Mouse (Mus musculus): ENCODE measurements around the gene Med19.

Med19 gene

GRCm38 (mm10) chr2:84677968-84678880 lies at the start of gene Med19, which contains the start of gene Gm28635:
TSS of gene Med19 (plus strand) at chr2:84678402.
TSS of gene Gm28635 (minus strand) at chr2:84678041.
- DNase-seq: peak; percentile 99

- DNase-seq: no peak
Observed at GRCm38 (mm10) chr2:84632001-84632400, 46.2 kb upstream of the Med19 start.

GRCm38 (mm10) chr2:84632999-84633398 lies 45.2 kb upstream of the Med19 start:
- peak; percentile 50 for DNase-seq

GRCm38 (mm10) chr2:84634006-84634405 lies 44.2 kb upstream of the Med19 start:
- no peak for DNase-seq

- no peak for DNase-seq
Observed at GRCm38 (mm10) chr2:84634934-84635482, 43.2 kb upstream of the Med19 start.

GRCm38 (mm10) chr2:84635611-84636010 lies 42.6 kb upstream of the Med19 start:
- peak; percentile 97 for DNase-seq

GRCm38 (mm10) chr2:84636231-84636741 lies 41.9 kb upstream of the Med19 start:
- peak; percentile 66 for DNase-seq

GRCm38 (mm10) chr2:84637452-84638165 lies 40.6 kb upstream of the Med19 start:
- no peak for DNase-seq

GRCm38 (mm10) chr2:84638428-84639220 lies 39.6 kb upstream of the Med19 start:
- no peak for DNase-seq

- no peak for DNase-seq
Observed at GRCm38 (mm10) chr2:84640833-84641232, 37.4 kb upstream of the Med19 start.

- no peak for DNase-seq
Observed at GRCm38 (mm10) chr2:84646138-84646537, 32.1 kb upstream of the Med19 start.

- no peak for DNase-seq
Observed at GRCm38 (mm10) chr2:84647051-84647568, 31.1 kb upstream of the Med19 start.

- DNase-seq: no peak
Observed at GRCm38 (mm10) chr2:84648369-84648768, 29.8 kb upstream of the Med19 start.

GRCm38 (mm10) chr2:84649674-84650073 lies 28.5 kb upstream of the Med19 start:
- no peak for DNase-seq

GRCm38 (mm10) chr2:84650464-84651195 lies 27.6 kb upstream of the Med19 start, which contains the start of gene Ctnnd1:
TSS of gene Ctnnd1 (minus strand) at chr2:84650765.
- peak; percentile 91 for DNase-seq

GRCm38 (mm10) chr2:84653354-84653753 lies 24.8 kb upstream of the Med19 start:
- no peak for DNase-seq

- DNase-seq: no peak
Observed at GRCm38 (mm10) chr2:84655864-84656263, 22.3 kb upstream of the Med19 start.

- DNase-seq: no peak
Observed at GRCm38 (mm10) chr2:84658806-84659205, 19.4 kb upstream of the Med19 start, which contains the start of gene Btbd18. TSS of gene Btbd18 (plus strand) at chr2:84659079.

- peak; percentile 64 for DNase-seq
Observed at GRCm38 (mm10) chr2:84660253-84660652, 17.9 kb upstream of the Med19 start.

GRCm38 (mm10) chr2:84662866-84663265 lies 15.3 kb upstream of the Med19 start:
- peak; percentile 27 for DNase-seq

- DNase-seq: peak; percentile 18
Observed at GRCm38 (mm10) chr2:84666081-84666480, 12.1 kb upstream of the Med19 start.

Measured in kidney, adult 11 months (tissue).